Mouse (Mus musculus): ENCODE data around the gene Bri3bp.
"Not testable (repeated sequence)": the region's sequence is repeated elsewhere in the genome, so short reads cannot be mapped to it uniquely, and the experiment has no call there.

The Bri3bp gene

GRCm38 (mm10) chr5:125485031-125485778, 43.8 kb downstream of the Bri3bp start:
- no peak for DNase-seq (ENCODE audit: low read depth, low spot score)

GRCm38 (mm10) chr5:125486088-125486487, 44.7 kb downstream of the Bri3bp start:
- no peak for DNase-seq (ENCODE audit: low read depth, low spot score)

GRCm38 (mm10) chr5:125487375-125488115, 46.2 kb downstream of the Bri3bp start:
- no peak for DNase-seq (ENCODE audit: low read depth, low spot score)

GRCm38 (mm10) chr5:125488116-125488455, 46.7 kb downstream of the Bri3bp start:
- DNase-seq (ENCODE audit: low read depth, low spot score), result no peak

GRCm38 (mm10) chr5:125488953-125489352, 47.6 kb downstream of the Bri3bp start:
- not testable (repeated sequence) for DNase-seq (ENCODE audit: low read depth, low spot score)

GRCm38 (mm10) chr5:125491107-125491506, 49.7 kb downstream of the Bri3bp start:
- DNase-seq (ENCODE audit: low read depth, low spot score), result peak; percentile 74

- no peak for DNase-seq (ENCODE audit: low read depth, low spot score)
Observed at GRCm38 (mm10) chr5:125492379-125493092, 51.2 kb downstream of the Bri3bp start.

GRCm38 (mm10) chr5:125493093-125493423, 51.7 kb downstream of the Bri3bp start:
- DNase-seq (ENCODE audit: low read depth, low spot score), result no peak

- peak; percentile 88 for DNase-seq (ENCODE audit: low read depth, low spot score)
Observed at GRCm38 (mm10) chr5:125495655-125496054, 54.3 kb downstream of the Bri3bp start.

GRCm38 (mm10) chr5:125497821-125498600, 56.6 kb downstream of the Bri3bp start:
- peak; percentile 53 for DNase-seq (ENCODE audit: low read depth, low spot score)

- no peak for DNase-seq (ENCODE audit: low read depth, low spot score)
Observed at GRCm38 (mm10) chr5:125501505-125501904, 60.1 kb downstream of the Bri3bp start.

- no peak for DNase-seq (ENCODE audit: low read depth, low spot score)
Observed at GRCm38 (mm10) chr5:125502186-125502585, 60.8 kb downstream of the Bri3bp start.

GRCm38 (mm10) chr5:125503628-125504027, 62.3 kb downstream of the Bri3bp start:
- DNase-seq (ENCODE audit: low read depth, low spot score), result no peak

GRCm38 (mm10) chr5:125504692-125505091, 63.3 kb downstream of the Bri3bp start:
- no peak for DNase-seq (ENCODE audit: low read depth, low spot score)

- DNase-seq (ENCODE audit: low read depth, low spot score), result no peak
Observed at GRCm38 (mm10) chr5:125505968-125506367, 64.6 kb downstream of the Bri3bp start.

GRCm38 (mm10) chr5:125507582-125507981, 66.2 kb downstream of the Bri3bp start:
- DNase-seq (ENCODE audit: low read depth, low spot score), result no peak

GRCm38 (mm10) chr5:125508006-125508405, 66.6 kb downstream of the Bri3bp start:
- no peak for DNase-seq (ENCODE audit: low read depth, low spot score)

- no peak for DNase-seq (ENCODE audit: low read depth, low spot score)
Observed at GRCm38 (mm10) chr5:125509541-125509940, 68.2 kb downstream of the Bri3bp start.
